Mouse (Mus musculus) C2C12 (cell line): ENCODE measurements at regions not wholly inside any gene's neighbourhood (a gene's known extent, or its start where the extent isn't known, plus 50 kb on each side); places are given as distances from the start of the nearest gene placed in this dataset.

Source experiments
- CEBPB ChIP-seq: IDR thresholded peaks from one replicate; pipeline ENCODE4 v1.6.1; 2011; ENCODE audit warnings: low read depth, mild to moderate bottlenecking, control low read depth, moderate library complexity
- CTCF ChIP-seq: IDR thresholded peaks from one replicate; pipeline ENCODE4 v1.5.1; 2011; ENCODE audit not compliant: control insufficient read depth, insufficient read depth, insufficient read length
- FOSL1 ChIP-seq: IDR thresholded peaks from one replicate; pipeline ENCODE4 v1.8.0; 2011; ENCODE audit warnings: mild to moderate bottlenecking, low read length; ENCODE audit not compliant: poor library complexity, insufficient read depth, severe bottlenecking
- MYOD1 ChIP-seq: IDR thresholded peaks from one replicate; pipeline ENCODE4 v1.6.1; 2011; ENCODE audit warnings: low read depth; ENCODE audit not compliant: control insufficient read depth, insufficient read length
- USF1 ChIP-seq: IDR thresholded peaks from one replicate; pipeline ENCODE4 v1.6.1; 2011; ENCODE audit warnings: low read depth, mild to moderate bottlenecking, control low read depth, moderate library complexity

DNA sequence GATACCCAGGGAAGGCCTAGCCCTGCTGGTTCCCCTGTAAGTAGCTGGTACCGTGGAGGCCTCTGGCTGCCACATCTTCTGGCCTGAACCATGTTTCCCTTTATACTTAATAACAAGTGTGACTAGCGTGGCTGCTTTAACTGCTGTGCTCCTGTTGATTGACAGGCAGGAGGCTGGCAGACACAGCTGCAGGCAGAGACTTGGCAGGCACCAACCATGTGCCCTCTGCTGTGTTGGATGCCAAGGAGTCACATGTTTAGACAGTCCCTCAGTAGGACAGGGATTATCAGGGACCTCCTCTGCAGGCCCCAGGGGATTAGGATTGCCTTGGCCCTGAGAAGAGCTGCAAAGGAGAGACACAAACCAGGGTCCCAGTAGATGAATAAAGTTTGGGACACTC, 53.6 kb upstream of the Plet1 start:
- TF ChIP-seq CTCF (no peak), MYOD1 (no peak), USF1 (no peak), CEBPB (no peak), FOSL1 (no peak)
